Mouse (Mus musculus) MEL (cell line): Measurements from ENCODE around the gene Fbxw11. TPM values are rescaled to one million over a fixed set of nuclear protein-coding genes. Genes with fewer than 3 reads are reported as not detected.

Experiments
- DNase-seq: peaks from one replicate; pipeline ENCODE4 v3.0.0; 2011; ENCODE audit warnings: low read depth, low spot score
- H3K27ac ChIP-seq: 2 replicates; pipeline ENCODE4 v1.5.1; 2012; ENCODE audit warnings: low read depth, mild to moderate bottlenecking, control low read depth, low read length, moderate library complexity; ENCODE audit not compliant: control insufficient read depth
- H3K27me3 ChIP-seq, 2 experiments: fragments of 150-350 bp in 1 of 2; sonication (generic) in 1 of 2; 2 replicates each; pipeline ENCODE4 v1.6.1; 2012; ENCODE audit warnings: low read length in 2 of 2, mild to moderate bottlenecking in 2 of 2, improper control_type of control experiment in 1 of 2, moderate library complexity in 1 of 2; ENCODE audit not compliant: insufficient read depth in 2 of 2, control insufficient read depth in 1 of 2
- H3K36me3 ChIP-seq, 2 experiments: 2 replicates each; pipeline ENCODE4 v1.6.1; 2012 to 2014; ENCODE audit warnings: low read length in 2 of 2, improper control_type of control experiment in 1 of 2, inconsistent platforms in 1 of 2, mild to moderate bottlenecking in 1 of 2; ENCODE audit not compliant: insufficient read depth in 2 of 2, control insufficient read depth in 1 of 2
- H3K4me1 ChIP-seq, 2 experiments: fragments of 150-350 bp in 1 of 2; sonication (generic) in 1 of 2; 2 replicates each; pipeline ENCODE4 v1.6.1; 2012; ENCODE audit warnings: low read length in 2 of 2, improper control_type of control experiment in 1 of 2, mild to moderate bottlenecking in 1 of 2; ENCODE audit not compliant: insufficient read depth in 2 of 2, control insufficient read depth in 1 of 2
- H3K4me3 ChIP-seq, 2 experiments: fragments of 150-350 bp in 1 of 2; sonication (generic) in 1 of 2; 2 replicates each; pipeline ENCODE4 v1.5.1; 2012; ENCODE audit warnings: low read depth in 2 of 2, low read length in 2 of 2, mild to moderate bottlenecking in 2 of 2, moderate library complexity in 2 of 2, control low read depth in 1 of 2, improper control_type of control experiment in 1 of 2; ENCODE audit not compliant: control insufficient read depth in 1 of 2, insufficient read depth in 1 of 2
- H3K79me2 ChIP-seq: 2 replicates; pipeline ENCODE4 v1.6.1; 2012; ENCODE audit warnings: mild to moderate bottlenecking, low read length, moderate library complexity; ENCODE audit not compliant: control insufficient read depth, poor library complexity, insufficient read depth
- H3K9ac ChIP-seq: 2 replicates; pipeline ENCODE4 v1.6.1; 2012; ENCODE audit warnings: low read depth, mild to moderate bottlenecking, control low read depth, low read length, moderate library complexity; ENCODE audit not compliant: control insufficient read depth, poor library complexity, severe bottlenecking
- H3K9me3 ChIP-seq: fragments of 150-350 bp; sonication (generic); replicated peaks from 2 replicates; pipeline ENCODE4 v1.6.1; 2012; ENCODE audit warnings: mild to moderate bottlenecking, low read length, improper control_type of control experiment, moderate library complexity; ENCODE audit not compliant: insufficient read depth
- CHD2 ChIP-seq: IDR thresholded peaks from 2 replicates; pipeline ENCODE4 v1.6.1; 2011; ENCODE audit warnings: low read length, improper control_type of control experiment
- ELF1 ChIP-seq: IDR thresholded peaks from 2 replicates; pipeline ENCODE4 v1.6.1; 2014; ENCODE audit warnings: low read depth, mild to moderate bottlenecking, inconsistent platforms, low read length, improper control_type of control experiment, moderate library complexity
- EP300 ChIP-seq, 2 experiments: IDR thresholded peaks; 2 replicates each; pipeline ENCODE4 v1.6.1; 2011; ENCODE audit warnings: improper control_type of control experiment in 2 of 2, low read length in 2 of 2, low read depth in 1 of 2, mild to moderate bottlenecking in 1 of 2
- JUND ChIP-seq: IDR thresholded peaks from 2 replicates; pipeline ENCODE4 v1.6.1; 2011; ENCODE audit warnings: low read depth, mild to moderate bottlenecking, improper control_type of control experiment, low read length
- MYC ChIP-seq: IDR thresholded peaks from 2 replicates; pipeline ENCODE4 v1.6.1; 2011; ENCODE audit warnings: low read depth, mild to moderate bottlenecking, low read length, improper control_type of control experiment, moderate library complexity
- POLR2A ChIP-seq, 2 experiments: IDR thresholded peaks; 2 replicates each; pipeline ENCODE4 v1.6.1; 2011 to 2012; ENCODE audit warnings: low read length in 2 of 2, mild to moderate bottlenecking in 2 of 2, control low read depth in 1 of 2, improper control_type of control experiment in 1 of 2, low read depth in 1 of 2, moderate library complexity in 1 of 2; ENCODE audit not compliant: control insufficient read depth in 1 of 2, insufficient read depth in 1 of 2, poor library complexity in 1 of 2
- POLR2AphosphoS5 ChIP-seq: IDR thresholded peaks from 2 replicates; pipeline ENCODE4 v1.6.1; 2012; ENCODE audit warnings: low read depth, borderline replicate concordance, mild to moderate bottlenecking, inconsistent platforms, low read length, moderate library complexity, mixed read lengths
- TBP ChIP-seq: IDR thresholded peaks from 2 replicates; pipeline ENCODE4 v1.8.0; 2011; ENCODE audit warnings: low read depth, low read length, improper control_type of control experiment
- TCF12 ChIP-seq: IDR thresholded peaks from 2 replicates; pipeline ENCODE4 v1.6.1; 2014; ENCODE audit warnings: low read depth, mild to moderate bottlenecking, inconsistent platforms, low read length, improper control_type of control experiment, moderate library complexity
- UBTF ChIP-seq: IDR thresholded peaks from 2 replicates; pipeline ENCODE4 v1.6.1; 2012; ENCODE audit warnings: low read depth, mild to moderate bottlenecking, inconsistent platforms, low read length, improper control_type of control experiment, moderate library complexity, borderline replicate concordance; ENCODE audit not compliant: insufficient read depth
- USF1 ChIP-seq: IDR thresholded peaks from 2 replicates; pipeline ENCODE4 v1.6.1; 2014; ENCODE audit warnings: low read depth, mild to moderate bottlenecking, inconsistent platforms, low read length, improper control_type of control experiment, moderate library complexity
- USF2 ChIP-seq, 2 experiments: IDR thresholded peaks; 2 replicates each; pipeline ENCODE4 v1.6.1; 2011 to 2012; ENCODE audit warnings: improper control_type of control experiment in 2 of 2, low read length in 2 of 2, borderline replicate concordance in 1 of 2, inconsistent platforms in 1 of 2, low read depth in 1 of 2, mild to moderate bottlenecking in 1 of 2; ENCODE audit not compliant: insufficient read depth in 1 of 2
- ZNF384 ChIP-seq: IDR thresholded peaks from 2 replicates; pipeline ENCODE4 v1.6.1; 2012; ENCODE audit warnings: low read depth, mild to moderate bottlenecking, inconsistent platforms, low read length, improper control_type of control experiment
- polyA plus RNA-seq, 2 experiments: library from polyadenylated mRNA; stranded (reverse) in 1 of 2; unstranded in 1 of 2; fragments of >175 nt in 1 of 2; fragments of >200 nt in 1 of 2; gene quantifications; 2 replicates each; pipeline versions ENCODE4 v1.2.1 to v1.2.4; 2012; ENCODE audit warnings: low replicate concordance in 2 of 2, low read depth in 1 of 2; ENCODE audit not compliant: insufficient read length in 2 of 2, insufficient read depth in 1 of 2, missing spikeins in 1 of 2
- total RNA-seq: library from RNA; depleted of rRNA; stranded (reverse); fragments of 300-350 nt; gene quantifications from 2 replicates; pipeline ENCODE4 v1.2.3, GENCODE M21; 2012

Fbxw11 gene
- total and polyA plus RNA-seq, 3 experiments = 35.4 to 98.5 (median 53.5) TPM

DNA sequence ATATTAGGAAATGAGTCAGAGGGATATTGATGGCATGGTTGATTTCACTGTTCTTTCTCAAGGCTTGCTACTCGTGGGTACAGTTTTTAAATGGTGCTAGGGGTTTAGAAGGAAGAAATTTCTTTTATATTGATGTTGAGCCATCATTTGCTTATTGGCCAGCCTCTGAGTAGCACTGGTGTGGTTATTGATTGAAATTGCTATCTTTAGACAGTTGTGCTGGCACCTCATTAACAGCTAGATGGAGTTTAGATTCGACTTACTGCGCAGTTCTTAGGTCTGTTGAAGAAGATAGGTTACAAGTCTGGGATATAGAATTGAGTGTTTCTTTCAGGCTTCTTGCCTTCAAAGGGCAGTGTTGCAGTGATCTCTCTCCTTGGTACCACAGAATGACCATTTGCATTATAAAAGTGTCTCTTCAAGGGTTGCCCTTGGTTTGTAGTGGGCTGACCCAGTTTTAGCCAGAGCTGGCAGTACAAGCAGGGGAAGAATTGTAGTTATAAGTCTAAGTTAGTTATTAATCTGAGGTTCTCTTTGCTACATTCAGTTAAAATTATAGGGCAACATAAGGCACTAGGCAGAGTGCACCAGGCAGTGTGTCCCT lies 38.8 kb downstream of the Fbxw11 start:
- Histone ChIP-seq H3K36me3 (peaks cover 0 to 9% of the 10 kb centered on the region in 2 experiments; a peak in 3 of 4 replicates), H3K4me1 (peaks cover 0 to 2% of the 10 kb centered on the region in 2 experiments; a peak in 2 of 4 replicates), H3K27ac (no peak overlapping the region), H3K79me2 (peaks cover 52% of the 10 kb centered on the region), H3K9me3 (no peaks in the 10 kb centered on the region), H3K9ac (no peak overlapping the region), H3K4me3 (no peak overlapping the region), H3K27me3 (no peaks in the 10 kb centered on the region)
- TF ChIP-seq USF2 (IDR thresholded peaks at IDR 0.05; ENCODE audit: borderline replicate concordance in 1 of 2, insufficient read depth in 1 of 2, low read depth in 1 of 2, low read length in 2 of 2) (no peak), UBTF (no peak), EP300 (IDR thresholded peaks at IDR 0.05; ENCODE audit: low read depth in 1 of 2, low read length in 2 of 2) (no peak), CHD2 (no peak), TCF12 (no peak), USF1 (no peak), MYC (no peak), ZNF384 (no peak)
- DNase-seq = no peak

DNA sequence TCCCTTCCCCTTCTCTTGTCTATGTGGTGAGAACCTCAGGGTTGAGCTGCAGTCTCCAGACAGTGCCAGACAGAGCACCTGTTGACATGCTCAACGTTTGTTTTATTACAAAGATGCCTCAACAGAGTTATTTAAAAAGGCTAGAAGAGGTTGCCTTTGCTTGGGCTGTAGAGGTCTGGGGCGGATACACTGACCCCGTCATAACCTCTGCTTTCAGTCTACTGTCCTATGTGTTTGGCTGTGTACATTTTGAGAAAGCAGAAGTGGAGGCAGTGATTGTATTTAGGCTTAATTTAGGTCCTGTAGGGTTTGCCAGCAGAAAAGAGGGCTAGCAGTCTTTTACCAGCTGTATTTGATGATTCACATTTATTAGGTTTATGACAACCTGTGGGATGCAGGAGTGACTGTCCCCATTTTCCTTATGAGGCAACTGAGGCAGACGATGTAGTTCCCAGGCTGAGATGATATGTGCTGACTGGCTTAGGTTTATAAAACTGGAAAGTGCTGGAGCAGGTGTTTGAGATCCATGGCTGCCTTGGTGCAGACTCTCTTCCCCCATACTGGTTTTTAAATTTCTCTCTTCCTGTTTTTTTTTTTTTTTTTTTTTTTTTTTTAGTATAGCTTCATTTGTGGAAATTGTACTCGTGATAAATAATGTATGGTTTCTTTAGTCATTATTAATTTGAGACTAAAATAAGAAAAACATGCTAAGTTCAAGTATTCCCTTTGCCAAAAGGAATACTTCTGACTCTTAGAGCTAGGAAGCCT lies 40.0 kb downstream of the Fbxw11 start:
- TF ChIP-seq ZNF384 (peak; percentile 82), TCF12 (no peak)
- H3K9ac ChIP-seq = no peak overlapping the region
- no peaks in the 10 kb centered on the region for H3K27me3 ChIP-seq
- H3K36me3 ChIP-seq = peaks cover 0 to 13% of the 10 kb centered on the region in 2 experiments; a peak in 2 of 4 replicates
- H3K9me3 ChIP-seq = no peaks in the 10 kb centered on the region
- H3K27ac ChIP-seq = no peak overlapping the region
- DNase-seq = peak; percentile 36
- H3K4me1 ChIP-seq = peaks cover 3 to 10% of the 10 kb centered on the region in 2 experiments; a peak in 3 of 4 replicates
- H3K4me3 ChIP-seq = no peak overlapping the region
- H3K79me2 ChIP-seq = peaks cover 45% of the 10 kb centered on the region

DNA sequence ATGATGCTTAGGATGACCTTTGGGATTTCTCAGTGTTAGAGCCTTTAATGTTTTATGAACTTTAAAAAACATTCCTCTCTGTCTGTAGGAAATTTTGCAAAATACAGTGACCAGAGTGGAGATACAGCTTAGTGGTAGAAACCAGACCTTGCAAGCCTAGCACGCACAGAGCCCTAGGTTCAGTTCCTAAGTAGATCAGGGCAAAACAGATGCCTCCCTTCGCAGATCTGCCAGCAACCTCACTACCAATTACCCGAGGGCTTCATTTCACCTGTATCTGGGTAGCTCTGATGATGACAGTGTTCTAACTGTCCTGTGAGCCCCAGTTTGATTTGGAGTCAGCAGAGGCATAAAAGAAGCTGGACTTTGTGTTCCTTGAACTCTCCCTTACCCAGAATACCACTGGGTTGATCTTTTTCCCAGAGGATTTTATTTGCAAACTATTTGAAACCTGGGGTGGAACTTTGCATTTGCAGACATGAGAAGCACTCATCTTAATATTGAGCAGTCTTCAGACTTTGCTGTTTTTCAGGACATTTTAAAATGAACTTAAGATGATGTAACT lies 42.2 kb downstream of the Fbxw11 start:
- DNase-seq = no peak
- no peak overlapping the region for H3K4me3 ChIP-seq
- TF ChIP-seq POLR2AphosphoS5 = no peak
- TF ChIP-seq TBP = no peak
- no peak for TF ChIP-seq POLR2A (IDR thresholded peaks at IDR 0.05; ENCODE audit: control insufficient read depth in 1 of 2, insufficient read depth in 1 of 2, low read depth in 1 of 2, low read length in 2 of 2, poor library complexity in 1 of 2)
- no peak for TF ChIP-seq EP300 (IDR thresholded peaks at IDR 0.05; ENCODE audit: low read depth in 1 of 2, low read length in 2 of 2)
- no peak for TF ChIP-seq JUND
- no peak for TF ChIP-seq ELF1
- no peak for TF ChIP-seq TCF12
- H3K79me2 ChIP-seq = peaks cover 57% of the 10 kb centered on the region
- no peak overlapping the region for H3K9ac ChIP-seq
- H3K9me3 ChIP-seq = no peaks in the 10 kb centered on the region
- H3K27ac ChIP-seq = no peak overlapping the region
- H3K36me3 ChIP-seq = peaks cover 3 to 12% of the 10 kb centered on the region in 2 experiments; a peak in 2 of 4 replicates
- no peaks in the 10 kb centered on the region for H3K27me3 ChIP-seq
- H3K4me1 ChIP-seq = peaks cover 7 to 11% of the 10 kb centered on the region in 2 experiments; a peak in 3 of 4 replicates
